Mouse (Mus musculus) MEL (cell line): ENCODE results near the gene Pou2f2. TPM values are rescaled to one million over a fixed set of nuclear protein-coding genes. Genes with fewer than 3 reads are reported as not detected.
A peak's percentile ranks its signal among the peaks of the same experiment; 100 is the strongest.

Experiments
- DNase-seq: peaks from one replicate; pipeline ENCODE4 v3.0.0; 2011; ENCODE audit warnings: low read depth, low spot score
- H3K27ac ChIP-seq: 2 replicates; pipeline ENCODE4 v1.5.1; 2012; ENCODE audit warnings: low read depth, mild to moderate bottlenecking, control low read depth, low read length, moderate library complexity; ENCODE audit not compliant: control insufficient read depth
- H3K27me3 ChIP-seq, 2 experiments: fragments of 150-350 bp in 1 of 2; sonication (generic) in 1 of 2; 2 replicates each; pipeline ENCODE4 v1.6.1; 2012; ENCODE audit warnings: low read length in 2 of 2, mild to moderate bottlenecking in 2 of 2, improper control_type of control experiment in 1 of 2, moderate library complexity in 1 of 2; ENCODE audit not compliant: insufficient read depth in 2 of 2, control insufficient read depth in 1 of 2
- H3K36me3 ChIP-seq, 2 experiments: 2 replicates each; pipeline ENCODE4 v1.6.1; 2012 to 2014; ENCODE audit warnings: low read length in 2 of 2, improper control_type of control experiment in 1 of 2, inconsistent platforms in 1 of 2, mild to moderate bottlenecking in 1 of 2; ENCODE audit not compliant: insufficient read depth in 2 of 2, control insufficient read depth in 1 of 2
- H3K4me1 ChIP-seq, 2 experiments: fragments of 150-350 bp in 1 of 2; sonication (generic) in 1 of 2; 2 replicates each; pipeline ENCODE4 v1.6.1; 2012; ENCODE audit warnings: low read length in 2 of 2, improper control_type of control experiment in 1 of 2, mild to moderate bottlenecking in 1 of 2; ENCODE audit not compliant: insufficient read depth in 2 of 2, control insufficient read depth in 1 of 2
- H3K4me3 ChIP-seq, 2 experiments: fragments of 150-350 bp in 1 of 2; sonication (generic) in 1 of 2; 2 replicates each; pipeline ENCODE4 v1.5.1; 2012; ENCODE audit warnings: low read depth in 2 of 2, low read length in 2 of 2, mild to moderate bottlenecking in 2 of 2, moderate library complexity in 2 of 2, control low read depth in 1 of 2, improper control_type of control experiment in 1 of 2; ENCODE audit not compliant: control insufficient read depth in 1 of 2, insufficient read depth in 1 of 2
- H3K79me2 ChIP-seq: 2 replicates; pipeline ENCODE4 v1.6.1; 2012; ENCODE audit warnings: mild to moderate bottlenecking, low read length, moderate library complexity; ENCODE audit not compliant: control insufficient read depth, poor library complexity, insufficient read depth
- H3K9ac ChIP-seq: 2 replicates; pipeline ENCODE4 v1.6.1; 2012; ENCODE audit warnings: low read depth, mild to moderate bottlenecking, control low read depth, low read length, moderate library complexity; ENCODE audit not compliant: control insufficient read depth, poor library complexity, severe bottlenecking
- H3K9me3 ChIP-seq: fragments of 150-350 bp; sonication (generic); replicated peaks from 2 replicates; pipeline ENCODE4 v1.6.1; 2012; ENCODE audit warnings: mild to moderate bottlenecking, low read length, improper control_type of control experiment, moderate library complexity; ENCODE audit not compliant: insufficient read depth
- BHLHE40 ChIP-seq: IDR thresholded peaks from 2 replicates; pipeline ENCODE4 v1.6.1; 2012; ENCODE audit warnings: low read depth, mild to moderate bottlenecking, inconsistent platforms, low read length, improper control_type of control experiment, borderline replicate concordance
- CHD2 ChIP-seq: IDR thresholded peaks from 2 replicates; pipeline ENCODE4 v1.6.1; 2011; ENCODE audit warnings: low read length, improper control_type of control experiment
- CTCF ChIP-seq, 3 experiments: IDR thresholded peaks in 2 of 3; conservative IDR thresholded peaks in 1 of 3; 2 replicates each; pipeline ENCODE4 v1.5.1; 2011 to 2012; ENCODE audit warnings: low read length in 3 of 3, low read depth in 2 of 3, mild to moderate bottlenecking in 2 of 3, improper control_type of control experiment in 1 of 3, inconsistent platforms in 1 of 3, mixed read lengths in 1 of 3, moderate library complexity in 1 of 3; ENCODE audit not compliant: control insufficient read depth in 1 of 3, insufficient read depth in 1 of 3, poor library complexity in 1 of 3, severe bottlenecking in 1 of 3
- E2F4 ChIP-seq: IDR thresholded peaks from 2 replicates; pipeline ENCODE4 v1.6.1; 2011; ENCODE audit warnings: low read depth, low read length, improper control_type of control experiment, borderline replicate concordance
- EP300 ChIP-seq, 2 experiments: IDR thresholded peaks; 2 replicates each; pipeline ENCODE4 v1.6.1; 2011; ENCODE audit warnings: improper control_type of control experiment in 2 of 2, low read length in 2 of 2, low read depth in 1 of 2, mild to moderate bottlenecking in 1 of 2
- HCFC1 ChIP-seq: IDR thresholded peaks from 2 replicates; pipeline ENCODE4 v1.6.1; 2012; ENCODE audit warnings: low read depth, mild to moderate bottlenecking, inconsistent platforms, low read length, improper control_type of control experiment, moderate library complexity
- KAT2A ChIP-seq: conservative IDR thresholded peaks from 2 replicates; pipeline ENCODE4 v1.6.1; 2012; ENCODE audit warnings: low read depth, low read length, improper control_type of control experiment, inconsistent platforms
- MAFK ChIP-seq: IDR thresholded peaks from 2 replicates; pipeline ENCODE4 v1.6.1; 2011; ENCODE audit warnings: low read depth, mild to moderate bottlenecking, low read length, improper control_type of control experiment, borderline replicate concordance
- MEF2A ChIP-seq: IDR thresholded peaks from 2 replicates; pipeline ENCODE4 v1.6.1; 2014; ENCODE audit warnings: low read depth, mild to moderate bottlenecking, inconsistent platforms, low read length, improper control_type of control experiment; ENCODE audit not compliant: poor library complexity, insufficient replicate concordance, severe bottlenecking; ENCODE audit errors: extremely low read depth
- MXI1 ChIP-seq: IDR thresholded peaks from 2 replicates; pipeline ENCODE4 v1.6.1; 2011; ENCODE audit warnings: mild to moderate bottlenecking, low read depth, low read length, improper control_type of control experiment
- MYB ChIP-seq: IDR thresholded peaks from 2 replicates; pipeline ENCODE4 v1.6.1; 2011; ENCODE audit warnings: mild to moderate bottlenecking, low read depth, low read length, improper control_type of control experiment
- MYC ChIP-seq: IDR thresholded peaks from 2 replicates; pipeline ENCODE4 v1.6.1; 2011; ENCODE audit warnings: low read depth, mild to moderate bottlenecking, low read length, improper control_type of control experiment, moderate library complexity
- NELFE ChIP-seq: IDR thresholded peaks from 2 replicates; pipeline ENCODE4 v1.6.1; 2011; ENCODE audit warnings: low read depth, low read length, improper control_type of control experiment
- POLR2A ChIP-seq, 2 experiments: IDR thresholded peaks; 2 replicates each; pipeline ENCODE4 v1.6.1; 2011 to 2012; ENCODE audit warnings: low read length in 2 of 2, mild to moderate bottlenecking in 2 of 2, control low read depth in 1 of 2, improper control_type of control experiment in 1 of 2, low read depth in 1 of 2, moderate library complexity in 1 of 2; ENCODE audit not compliant: control insufficient read depth in 1 of 2, insufficient read depth in 1 of 2, poor library complexity in 1 of 2
- POLR2AphosphoS2 ChIP-seq: IDR thresholded peaks from 2 replicates; pipeline ENCODE4 v1.6.1; 2011; ENCODE audit warnings: low read length, improper control_type of control experiment
- RCOR1 ChIP-seq: IDR thresholded peaks from 2 replicates; pipeline ENCODE4 v1.6.1; 2012; ENCODE audit warnings: low read depth, mild to moderate bottlenecking, inconsistent platforms, low read length, improper control_type of control experiment
- SIN3A ChIP-seq: IDR thresholded peaks from 2 replicates; pipeline ENCODE4 v1.6.1; 2012; ENCODE audit warnings: low read length, improper control_type of control experiment, inconsistent platforms
- SMC3 ChIP-seq: IDR thresholded peaks from 2 replicates; pipeline ENCODE4 v1.6.1; 2011; ENCODE audit warnings: low read depth, low read length, improper control_type of control experiment
- TAL1 ChIP-seq: IDR thresholded peaks from 2 replicates; pipeline ENCODE4 v1.6.1; 2012; ENCODE audit warnings: mild to moderate bottlenecking, inconsistent platforms, low read length, moderate library complexity, mixed read lengths
- TBP ChIP-seq: IDR thresholded peaks from 2 replicates; pipeline ENCODE4 v1.8.0; 2011; ENCODE audit warnings: low read depth, low read length, improper control_type of control experiment
- TCF12 ChIP-seq: IDR thresholded peaks from 2 replicates; pipeline ENCODE4 v1.6.1; 2014; ENCODE audit warnings: low read depth, mild to moderate bottlenecking, inconsistent platforms, low read length, improper control_type of control experiment, moderate library complexity
- UBTF ChIP-seq: IDR thresholded peaks from 2 replicates; pipeline ENCODE4 v1.6.1; 2012; ENCODE audit warnings: low read depth, mild to moderate bottlenecking, inconsistent platforms, low read length, improper control_type of control experiment, moderate library complexity, borderline replicate concordance; ENCODE audit not compliant: insufficient read depth
- USF1 ChIP-seq: IDR thresholded peaks from 2 replicates; pipeline ENCODE4 v1.6.1; 2014; ENCODE audit warnings: low read depth, mild to moderate bottlenecking, inconsistent platforms, low read length, improper control_type of control experiment, moderate library complexity
- ZC3H11A ChIP-seq: IDR thresholded peaks from 2 replicates; pipeline ENCODE4 v1.6.1; 2012; ENCODE audit warnings: low read depth, mild to moderate bottlenecking, inconsistent platforms, low read length, improper control_type of control experiment
- polyA plus RNA-seq, 2 experiments: library from polyadenylated mRNA; stranded (reverse) in 1 of 2; unstranded in 1 of 2; fragments of >175 nt in 1 of 2; fragments of >200 nt in 1 of 2; gene quantifications; 2 replicates each; pipeline versions ENCODE4 v1.2.1 to v1.2.4; 2012; ENCODE audit warnings: low replicate concordance in 2 of 2, low read depth in 1 of 2; ENCODE audit not compliant: insufficient read length in 2 of 2, insufficient read depth in 1 of 2, missing spikeins in 1 of 2
- total RNA-seq: library from RNA; depleted of rRNA; stranded (reverse); fragments of 300-350 nt; gene quantifications from 2 replicates; pipeline ENCODE4 v1.2.3, GENCODE M21; 2012

Pou2f2 gene
- total and polyA plus RNA-seq, 3 experiments: 0.73 to 6.4 TPM; not detected in 1

- Histone ChIP-seq H3K4me1 (0 out of 4 replicates have a peak, but pooled peaks cover 0 to 2% of the 10 kb centered on the region in 2 experiments), H3K4me3 (no peak overlapping the region), H3K27me3 (no peaks in the 10 kb centered on the region), H3K36me3 (no peaks in the 10 kb centered on the region), H3K9me3 (no peaks in the 10 kb centered on the region), H3K9ac (no peak overlapping the region), H3K27ac (no peak overlapping the region), H3K79me2 (no peaks in the 10 kb centered on the region)
- DNase-seq: no peak
- TF ChIP-seq E2F4 (no peak), KAT2A (no peak), USF1 (peak; percentile 57; the same call in 1 of the 2 replicates)
Measured at GRCm38 (mm10) chr7:25192110-25192509, 12.6 kb upstream of the Pou2f2 start.

GRCm38 (mm10) chr7:25190806-25191205, 11.3 kb upstream of the Pou2f2 start:
- Histone ChIP-seq H3K9me3 (no peaks in the 10 kb centered on the region), H3K36me3 (no peaks in the 10 kb centered on the region), H3K79me2 (no peaks in the 10 kb centered on the region), H3K27me3 (no peaks in the 10 kb centered on the region), H3K9ac (no peak overlapping the region), H3K4me3 (no peak overlapping the region), H3K27ac (no peak overlapping the region), H3K4me1 (0 out of 4 replicates have a peak, but pooled peaks cover 0 to 2% of the 10 kb centered on the region in 2 experiments)
- DNase-seq: no peak
- TF ChIP-seq BHLHE40: no peak
- no peak for TF ChIP-seq CTCF (IDR thresholded peaks at IDR 0.05 in 2 of 3, conservative IDR thresholded peaks at IDR 0.05 in 1 of 3; ENCODE audit: control insufficient read depth in 1 of 3, insufficient read depth in 1 of 3, low read depth in 2 of 3, low read length in 3 of 3, poor library complexity in 1 of 3, severe bottlenecking in 1 of 3)
- TF ChIP-seq RCOR1: no peak
- no peak for TF ChIP-seq MYC
- no peak for TF ChIP-seq MEF2A
- TF ChIP-seq KAT2A: no peak
- no peak for TF ChIP-seq E2F4

GRCm38 (mm10) chr7:25187662-25188650, 8.4 kb upstream of the Pou2f2 start:
- peak; percentile 84 for DNase-seq
- Histone ChIP-seq H3K79me2 (no peaks in the 10 kb centered on the region), H3K9me3 (no peaks in the 10 kb centered on the region), H3K27ac (no peak overlapping the region), H3K36me3 (no peaks in the 10 kb centered on the region; a peak in 1 of 4 replicates), H3K27me3 (no peaks in the 10 kb centered on the region), H3K4me1 (peaks cover 0 to 12% of the 10 kb centered on the region in 2 experiments; a peak in 2 of 4 replicates), H3K4me3 (no peak overlapping the region), H3K9ac (no peak overlapping the region)
- peak; percentile 99 for TF ChIP-seq ZC3H11A
- TF ChIP-seq TBP: no peak
- no peak for TF ChIP-seq MYB
- 0 out of 2 replicates have a peak, but pooled peaks have one; percentile 25 for TF ChIP-seq TCF12
- TF ChIP-seq MAFK: no peak
- no peak for TF ChIP-seq MXI1
- TF ChIP-seq E2F4: no peak
- TF ChIP-seq TAL1: no peak
- TF ChIP-seq SIN3A: peak; percentile 70
- no peak for TF ChIP-seq POLR2A (IDR thresholded peaks at IDR 0.05; ENCODE audit: control insufficient read depth in 1 of 2, insufficient read depth in 1 of 2, low read depth in 1 of 2, low read length in 2 of 2, poor library complexity in 1 of 2)
- TF ChIP-seq HCFC1: 0 out of 2 replicates have a peak, but pooled peaks have one; percentile 17
- no peak for TF ChIP-seq UBTF
- no peak for TF ChIP-seq EP300 (IDR thresholded peaks at IDR 0.05; ENCODE audit: low read depth in 1 of 2, low read length in 2 of 2)
- TF ChIP-seq NELFE: peak; percentile 17; the same call in 1 of the 2 replicates
- no peak for TF ChIP-seq RCOR1
- TF ChIP-seq POLR2AphosphoS2: no peak
- peak; percentile 99 for TF ChIP-seq SMC3
- TF ChIP-seq CHD2: no peak
